Mouse (Mus musculus) cerebellum, postnatal 10 days (tissue): ENCODE results near the gene Ampd1.

Experiments
- DNase-seq, 2 experiments: peaks; one replicate each; pipeline ENCODE4 v3.0.0; 2021; ENCODE audit warnings: mixed read lengths in 2 of 2

Ampd1 gene

DNA sequence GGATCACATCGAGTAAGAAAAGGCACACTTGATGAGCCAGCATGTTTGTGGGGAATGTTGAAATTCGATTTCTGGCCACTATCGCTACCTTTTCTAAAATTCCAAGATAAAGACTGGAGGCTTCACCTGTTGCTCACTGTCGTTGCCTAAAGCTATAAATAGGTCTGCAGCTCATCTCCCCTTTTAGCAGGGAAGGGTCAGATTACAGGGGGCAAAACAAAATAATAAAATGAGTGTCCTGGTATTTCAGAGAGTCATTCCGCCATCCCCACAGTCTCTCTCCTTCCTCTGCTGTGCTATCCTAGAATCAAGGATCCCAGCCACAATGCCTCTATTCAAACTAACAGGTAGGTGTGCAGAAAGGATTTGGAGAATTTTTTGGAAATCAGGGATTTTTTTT is at the start of gene Ampd1:
Ampd1 (plus strand) TSS at position 244 of the 400 bp plus-strand sequence.
- no peak for DNase-seq

DNA sequence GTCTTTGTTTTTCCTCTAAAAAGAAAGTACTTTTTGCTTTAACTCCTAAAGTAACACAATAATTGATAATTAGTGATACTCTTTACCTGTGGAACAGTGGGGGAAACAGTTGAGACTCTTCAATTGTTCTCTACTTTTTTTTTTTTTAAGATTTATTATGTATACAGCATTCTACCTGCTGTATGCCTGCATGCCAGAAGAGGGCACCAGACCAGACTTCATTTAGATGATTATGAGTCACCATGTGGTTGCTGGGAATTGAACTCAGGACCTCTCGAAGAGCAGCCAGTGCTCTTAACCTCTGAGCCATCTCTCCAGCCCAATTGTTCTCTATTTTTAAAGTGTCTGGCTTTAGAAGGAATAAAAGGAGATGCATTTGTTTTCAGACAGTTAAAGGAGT is 47.6 kb upstream of the Ampd1 start:
- DNase-seq = peak in 1 of 2 experiments; percentile 10

- no peak for DNase-seq
Observed at GRCm38 (mm10) chr3:103040285-103040684, 33.5 kb upstream of the Ampd1 start.

DNA sequence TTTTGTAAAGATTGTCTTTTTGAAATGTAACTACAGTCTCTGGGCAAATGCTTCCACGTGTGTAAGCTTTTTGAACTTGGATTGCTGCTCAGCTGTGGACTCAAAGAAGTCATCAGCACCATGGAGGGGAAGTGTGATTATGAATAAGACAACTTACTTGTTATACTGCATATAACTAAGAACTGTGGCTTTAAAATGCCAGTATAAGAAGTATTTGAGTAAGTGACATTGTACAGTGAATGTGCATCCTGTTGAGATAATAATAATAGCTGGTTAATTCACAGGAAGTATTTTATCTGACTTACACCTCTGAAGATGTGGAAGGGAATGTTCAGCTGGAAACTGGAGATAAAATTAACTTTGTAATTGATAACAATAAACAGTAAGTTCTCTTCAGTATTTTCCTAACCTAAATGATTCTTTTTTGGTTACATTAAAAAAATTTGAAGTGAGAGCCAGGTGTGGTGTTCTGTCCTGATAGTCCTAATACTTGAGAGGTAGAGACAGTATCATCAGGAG is 32.9 kb upstream of the Ampd1 start:
- no peak for DNase-seq

GRCm38 (mm10) chr3:103056016-103056595 is 17.7 kb upstream of the Ampd1 start:
- no peak for DNase-seq

GRCm38 (mm10) chr3:103057752-103058151 is 16.1 kb upstream of the Ampd1 start:
- no peak for DNase-seq

- peak; percentile 98 for DNase-seq
Observed at GRCm38 (mm10) chr3:103058207-103059157, 15.3 kb upstream of the Ampd1 start, which contains the start of gene Nras. Nras (plus strand) TSS chr3:103058285.

- no peak for DNase-seq
Observed at GRCm38 (mm10) chr3:103066927-103067326, 6.9 kb upstream of the Ampd1 start.

DNA sequence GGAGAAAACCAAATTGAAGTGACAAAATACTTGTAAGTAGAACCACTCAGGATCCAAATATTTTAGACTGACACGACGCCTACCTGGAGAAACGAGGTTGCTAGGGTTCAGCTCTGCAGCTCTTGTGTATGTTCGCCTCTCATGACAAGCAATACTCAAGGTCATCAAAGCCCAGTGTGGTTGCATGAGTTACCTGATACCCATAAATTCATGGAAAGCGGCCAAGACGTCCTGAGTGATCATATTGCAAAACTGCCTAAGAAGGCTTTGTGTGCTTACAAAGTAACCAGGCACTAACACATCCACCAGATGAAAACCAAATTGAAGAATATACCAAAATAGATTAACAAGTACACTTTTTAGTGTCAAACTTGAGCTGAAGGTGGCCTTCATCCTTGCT is 4.8 kb upstream of the Ampd1 start:
- no peak for DNase-seq

DNA sequence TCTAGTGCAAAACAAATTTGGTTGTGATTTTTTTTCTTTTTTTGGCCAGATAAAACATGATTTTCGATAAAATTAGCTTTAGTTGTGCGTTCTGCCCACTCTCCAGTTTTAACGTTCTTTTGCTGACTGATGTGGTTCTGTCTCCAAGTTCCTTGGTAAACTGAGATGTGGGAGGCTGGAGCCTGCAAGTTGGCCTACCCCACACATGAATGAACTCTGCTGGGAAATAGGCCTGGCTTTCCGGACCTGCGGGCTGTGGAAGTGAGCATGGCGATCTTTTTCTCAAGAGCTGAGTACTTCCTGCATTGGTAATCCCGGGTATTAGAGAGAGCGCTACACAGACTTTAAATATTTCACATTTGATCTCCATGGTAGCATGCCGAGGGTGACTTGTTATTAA is 2.1 kb downstream of the Ampd1 start:
- DNase-seq = no peak

DNA sequence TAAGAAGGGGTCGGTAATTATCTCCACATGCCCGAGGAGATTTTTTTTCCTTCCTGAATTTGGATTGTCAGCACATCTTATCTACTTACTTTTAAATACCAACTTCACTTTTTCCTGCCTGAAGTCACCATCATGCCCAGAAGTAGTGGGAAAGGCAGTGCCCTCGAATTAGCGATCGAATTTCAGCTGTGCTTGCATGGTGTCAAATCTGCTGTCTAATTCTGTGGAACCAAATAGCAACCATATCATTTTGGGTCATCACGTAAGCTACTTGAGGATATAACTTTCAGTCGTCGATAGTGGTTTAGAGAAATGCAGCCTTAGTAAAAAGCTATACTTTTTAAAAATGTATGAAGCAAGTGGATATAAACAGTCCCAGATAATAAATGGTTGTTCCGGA is 2.7 kb downstream of the Ampd1 start:
- DNase-seq = no peak

DNA sequence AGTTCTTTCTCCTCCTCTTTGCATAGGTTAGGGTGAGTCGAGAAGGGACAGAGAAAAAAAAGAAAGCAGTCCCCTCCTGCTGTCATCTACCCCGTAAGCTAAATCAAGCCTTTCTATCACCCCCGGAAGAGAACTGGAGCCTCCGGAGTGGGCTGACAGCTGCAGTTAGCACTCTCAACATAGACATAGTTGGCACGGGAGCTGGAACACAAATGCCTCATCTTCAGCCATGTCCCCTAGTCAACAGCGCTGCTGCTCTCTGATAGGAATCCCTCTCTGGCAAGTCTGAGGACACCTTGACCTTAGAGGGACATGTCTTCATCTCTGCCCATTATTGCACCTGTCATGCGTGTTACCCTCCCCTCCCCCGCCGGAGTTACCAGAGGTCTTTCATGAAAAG is 5.5 kb downstream of the Ampd1 start:
- DNase-seq = no peak

DNA sequence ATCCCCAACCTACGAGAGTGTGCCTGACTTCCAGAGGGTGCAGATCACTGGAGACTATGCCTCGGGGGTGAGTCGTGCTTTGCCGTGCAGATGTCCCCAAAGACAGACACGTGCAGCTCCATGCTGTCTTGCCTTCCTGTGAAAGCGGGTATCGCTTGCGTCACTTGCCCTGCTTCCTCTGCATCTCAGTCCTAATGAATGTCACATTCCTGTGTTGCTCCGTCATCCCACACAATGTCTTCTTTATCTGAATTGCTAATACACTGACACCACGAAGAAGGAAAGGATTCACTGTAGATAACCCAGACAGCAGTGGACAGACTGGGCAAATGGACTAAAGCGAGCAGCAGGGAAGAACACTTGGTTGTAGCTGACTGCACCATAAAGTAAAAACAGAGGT is 7.2 kb downstream of the Ampd1 start:
- no peak for DNase-seq

GRCm38 (mm10) chr3:103081861-103082453 is 8.1 kb downstream of the Ampd1 start:
- no peak for DNase-seq

- no peak for DNase-seq
Observed at GRCm38 (mm10) chr3:103082761-103083160, 8.9 kb downstream of the Ampd1 start.

GRCm38 (mm10) chr3:103085986-103086385 is 12.2 kb downstream of the Ampd1 start:
- DNase-seq = no peak

DNA sequence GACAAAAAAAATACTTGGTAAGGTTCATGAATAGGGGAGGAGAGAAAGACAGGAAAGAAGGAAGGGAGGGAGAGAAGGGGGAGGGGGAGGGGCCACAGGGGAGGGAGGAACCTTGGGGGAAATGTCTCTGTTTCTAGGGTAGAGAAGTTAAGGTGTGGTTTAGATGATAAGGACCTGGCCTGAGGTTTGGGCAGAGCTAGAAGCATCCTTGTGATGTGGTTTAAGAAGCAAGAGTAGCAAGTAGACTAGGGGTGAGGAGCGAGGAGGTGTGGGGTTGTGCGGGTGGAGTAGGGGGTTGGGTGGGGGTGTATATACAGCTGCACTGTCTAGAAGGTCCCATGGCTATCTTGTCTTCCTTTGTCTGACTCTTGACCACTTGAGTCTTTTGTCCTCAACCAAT is 17.9 kb downstream of the Ampd1 start:
- no peak for DNase-seq

DNA sequence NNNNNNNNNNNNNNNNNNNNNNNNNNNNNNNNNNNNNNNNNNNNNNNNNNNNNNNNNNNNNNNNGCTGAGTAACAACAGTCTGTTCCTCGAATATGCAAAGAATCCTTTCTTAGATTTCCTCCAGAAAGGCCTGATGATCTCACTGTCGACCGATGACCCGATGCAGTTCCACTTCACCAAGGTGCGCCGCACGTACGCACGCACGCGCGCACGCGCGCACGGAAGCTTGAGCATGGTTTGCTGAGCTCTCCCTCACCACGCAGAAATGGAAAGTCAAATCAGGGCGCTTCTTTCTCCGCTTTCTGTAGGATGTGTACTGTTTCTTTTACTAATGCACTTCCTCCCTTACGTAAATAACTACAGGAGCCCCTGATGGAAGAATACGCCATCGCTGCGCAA is 24.8 kb downstream of the Ampd1 start:
- no peak for DNase-seq

DNA sequence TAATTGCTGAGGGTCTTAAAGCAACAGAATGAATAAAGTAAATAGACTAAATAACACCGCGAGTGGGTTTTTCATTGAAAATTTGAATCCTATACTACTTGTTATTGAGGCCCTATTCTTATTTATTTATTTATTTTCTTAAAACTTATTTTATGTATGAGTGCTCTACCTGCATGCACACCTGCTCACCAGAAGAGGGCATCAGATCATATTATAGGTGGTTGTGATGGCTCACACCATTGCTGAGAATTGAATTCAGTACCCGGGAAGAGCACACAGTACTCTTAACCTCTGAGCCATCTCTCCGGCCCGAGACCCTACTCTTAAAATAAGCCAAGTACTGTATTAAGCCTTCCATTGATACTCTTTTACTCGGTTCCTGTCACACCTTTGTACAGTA is 25.9 kb downstream of the Ampd1 start:
- no peak for DNase-seq

GRCm38 (mm10) chr3:103100735-103101134 is 26.9 kb downstream of the Ampd1 start:
- peak in 1 of 2 experiments; percentile 5 for DNase-seq

GRCm38 (mm10) chr3:103101194-103101593 is 27.4 kb downstream of the Ampd1 start:
- no peak for DNase-seq

GRCm38 (mm10) chr3:103101909-103102308 is 28.1 kb downstream of the Ampd1 start:
- peak in 1 of 2 experiments; percentile 15 for DNase-seq
